Mouse (Mus musculus) kidney, adult 2 months (tissue): ENCODE measurements around the gene Zfp473. TPM values are rescaled to one million over a fixed set of nuclear protein-coding genes. Genes with fewer than 3 reads are reported as not detected.
"Not testable (repeated sequence)": the region's sequence is repeated elsewhere in the genome, so short reads cannot be mapped to it uniquely, and the experiment has no call there.

ENCODE experiments used
- DNase-seq: peaks from one replicate; pipeline ENCODE4 v3.0.0; 2021
- H3K27ac ChIP-seq: fragments of 200-500 bp; 2 replicates; pipeline ENCODE4 v1.5.1; 2012; ENCODE audit warnings: low read depth, low read length, control low read depth, inconsistent platforms; ENCODE audit not compliant: insufficient read depth
- H3K27me3 ChIP-seq: fragments of 200-500 bp; replicated peaks from 2 replicates; pipeline ENCODE4 v1.6.1; 2012; ENCODE audit warnings: mild to moderate bottlenecking, moderate library complexity, low read length, inconsistent platforms; ENCODE audit not compliant: control insufficient read depth, insufficient read depth
- H3K36me3 ChIP-seq: fragments of 200-500 bp; 2 replicates; pipeline ENCODE4 v1.6.1; 2012; ENCODE audit warnings: mild to moderate bottlenecking, moderate library complexity, low read length, inconsistent platforms; ENCODE audit not compliant: control insufficient read depth, insufficient read depth
- H3K4me1 ChIP-seq: fragments of 200-500 bp; 2 replicates; pipeline ENCODE4 v1.6.1; 2011; ENCODE audit warnings: low read length; ENCODE audit not compliant: control insufficient read depth, insufficient read depth
- H3K4me3 ChIP-seq: fragments of 200-500 bp; 2 replicates; pipeline ENCODE4 v1.5.1; 2011; ENCODE audit warnings: mild to moderate bottlenecking, low read depth, low read length, control low read depth; ENCODE audit not compliant: insufficient read depth
- CTCF ChIP-seq: fragments of 200-500 bp; conservative IDR thresholded peaks from 2 replicates; pipeline ENCODE4 v1.5.1; 2011; ENCODE audit warnings: low read depth, mild to moderate bottlenecking, control low read depth, low read length, moderate library complexity, mixed read lengths; ENCODE audit not compliant: insufficient read depth, insufficient read length
- POLR2A ChIP-seq: fragments of 200-500 bp; IDR thresholded peaks from one replicate; pipeline ENCODE4 v1.6.1; 2011; ENCODE audit warnings: low read depth, low read length, control low read depth
- WGBS: fragments of 180-500 bp; shearing (Covaris S2); methylation state at CpG from one replicate; pipeline ENCODE4 v1.1.7; 2018; 5-methylcytosine and 5-hydroxymethylcytosine counted together
- polyA plus RNA-seq: library from polyadenylated mRNA; depleted of rRNA; stranded (reverse); fragments of >200 nt; gene quantifications from 2 replicates; pipeline ENCODE4 v1.2.3, GENCODE M21; 2012; rRNA removed

The Zfp473 gene
- polyA plus RNA-seq = 0.04 and 0.09 TPM in 2 replicates

DNA sequence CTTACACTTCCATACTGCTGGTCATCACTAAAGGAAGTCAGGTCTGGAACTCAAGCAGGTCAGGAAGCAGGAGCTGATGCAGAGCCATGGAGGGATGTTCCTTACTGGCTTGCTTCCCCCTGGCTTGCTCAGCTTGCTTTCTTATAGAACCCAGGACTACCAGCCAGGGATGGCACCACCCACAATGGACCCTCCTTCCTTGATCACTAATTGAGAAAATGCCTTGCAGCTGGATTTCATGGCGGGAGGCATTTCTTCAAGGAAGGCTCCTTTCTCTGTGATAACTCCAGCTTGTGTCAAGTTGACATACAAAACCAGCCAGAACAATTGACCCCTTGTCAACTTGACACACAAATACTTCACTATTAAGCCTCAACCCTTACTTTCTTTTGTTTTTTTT is at the start of gene Zfp473:
TSS of gene Zfp473 (minus strand) at position 101 of the 400 bp plus-strand sequence.
- DNase-seq, H3K36me3 ChIP-seq, H3K4me3 ChIP-seq, H3K27ac ChIP-seq, H3K27me3 ChIP-seq, H3K4me1 ChIP-seq: not testable (repeated sequence)
- 100% methylated on average over 1 of the region's 1 CpGs for WGBS

DNA sequence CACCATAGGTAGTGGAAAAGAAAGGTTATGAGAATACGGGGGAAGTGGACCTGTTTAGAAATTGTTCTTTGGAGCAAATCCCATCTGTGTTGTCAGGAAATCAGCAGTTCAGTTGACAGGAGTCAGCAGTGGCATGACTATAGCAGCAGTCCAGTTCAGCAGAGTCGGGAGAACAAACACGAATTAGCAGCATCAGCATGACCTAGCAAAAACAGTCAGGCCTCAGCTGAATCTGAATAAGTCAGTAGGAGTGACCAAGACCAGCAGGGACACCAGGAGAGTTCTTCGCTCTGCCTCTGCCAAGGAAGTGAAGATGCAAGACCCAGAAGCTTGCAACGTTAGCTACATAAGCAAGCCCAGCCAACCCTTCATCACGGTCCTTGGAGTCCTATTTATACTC is 41.9 kb upstream of the Zfp473 start:
- DNase-seq = no peak
- 75% methylated on average over 6 of the region's 6 CpGs for WGBS
- TF ChIP-seq POLR2A (no peak), CTCF (no peak)

DNA sequence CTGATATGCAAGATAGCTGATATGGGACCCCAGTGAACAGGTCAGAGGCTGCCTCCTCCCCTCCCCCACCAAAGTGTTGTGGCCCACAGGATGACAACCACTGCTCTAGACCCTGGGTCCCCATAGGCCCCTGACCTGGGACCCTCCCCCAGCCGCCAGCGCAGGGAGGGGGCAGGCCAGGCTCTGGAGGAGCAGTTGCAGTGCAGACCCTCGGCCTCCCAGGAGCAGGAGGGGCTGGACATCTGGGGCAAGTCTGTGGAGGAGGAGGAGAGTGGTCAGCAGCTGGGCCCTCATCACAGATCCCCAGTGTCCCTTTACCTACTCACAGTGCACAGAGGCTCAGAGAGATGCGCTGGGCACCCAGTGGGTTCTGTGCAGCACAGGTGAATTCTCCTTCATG is 39.2 kb upstream of the Zfp473 start:
- no peak for TF ChIP-seq CTCF
- no peak for TF ChIP-seq POLR2A
- no peak for DNase-seq

More for the DNA sequence above, 41.9 kb upstream of the Zfp473 start:
- no peaks in the 10 kb centered on the region for H3K27me3 ChIP-seq
- H3K36me3 ChIP-seq = no peaks in the 10 kb centered on the region
- H3K27ac ChIP-seq = no peak overlapping the region
- H3K4me1 ChIP-seq = no peaks in the 10 kb centered on the region
- no peak overlapping the region for H3K4me3 ChIP-seq

DNA sequence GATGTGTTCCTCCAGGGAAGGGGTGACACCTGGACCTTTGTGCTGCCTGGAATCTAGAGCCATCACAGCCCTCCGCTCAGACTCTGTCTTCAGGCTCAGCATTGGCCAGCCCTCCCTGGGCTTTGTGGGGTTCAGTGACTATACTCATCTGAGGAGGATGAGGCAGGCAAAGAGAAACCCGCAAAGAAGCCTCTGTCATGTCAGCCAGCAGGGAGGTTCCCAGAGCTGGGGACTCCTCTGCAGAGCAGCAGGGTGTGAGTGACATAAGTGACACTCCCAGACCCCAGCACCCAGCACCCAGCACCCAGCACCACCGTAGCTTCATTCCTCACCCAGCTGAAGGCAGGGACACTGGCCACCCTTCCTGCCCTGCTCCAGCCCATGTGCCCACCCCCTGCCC is 38.7 kb upstream of the Zfp473 start:
- 72% methylated on average over 3 of the region's 3 CpGs for WGBS
- TF ChIP-seq POLR2A = no peak
- TF ChIP-seq CTCF = no peak
- no peak for DNase-seq
- Histone ChIP-seq H3K4me3 (no peak overlapping the region), H3K4me1 (no peaks in the 10 kb centered on the region), H3K36me3 (no peaks in the 10 kb centered on the region), H3K27me3 (no peaks in the 10 kb centered on the region), H3K27ac (no peak overlapping the region)

More for the DNA sequence above, 39.2 kb upstream of the Zfp473 start:
- Histone ChIP-seq H3K4me1 (no peaks in the 10 kb centered on the region), H3K27ac (no peak overlapping the region), H3K27me3 (no peaks in the 10 kb centered on the region), H3K36me3 (no peaks in the 10 kb centered on the region), H3K4me3 (no peak overlapping the region)
- WGBS = 46% methylated on average over 4 of the region's 4 CpGs

DNA sequence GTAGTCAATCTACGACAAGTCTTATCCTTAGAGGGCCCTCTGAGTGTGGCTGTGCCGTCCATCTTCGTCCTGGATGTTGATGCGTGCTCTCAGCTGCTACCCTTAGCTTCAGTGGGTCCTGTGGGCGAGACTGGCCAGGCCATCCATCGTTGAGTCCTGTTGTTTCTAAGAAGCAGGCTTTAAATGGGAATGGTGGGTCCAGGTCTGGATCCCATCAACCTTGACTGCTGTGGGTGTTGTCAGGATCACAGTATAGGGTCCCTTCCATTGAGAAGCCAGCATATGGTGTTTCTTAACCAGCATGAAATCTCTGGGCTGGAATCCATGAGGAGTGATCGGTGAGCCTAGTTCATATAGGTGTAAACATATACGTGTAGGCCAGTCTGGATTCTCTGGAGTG is 29.3 kb upstream of the Zfp473 start:
- Histone ChIP-seq H3K27me3 (no peaks in the 10 kb centered on the region), H3K4me3 (no peak overlapping the region), H3K4me1 (no peaks in the 10 kb centered on the region), H3K27ac (no peak overlapping the region), H3K36me3 (no peaks in the 10 kb centered on the region)
- WGBS = 88% methylated on average over 8 of the region's 8 CpGs
- TF ChIP-seq POLR2A (no peak), CTCF (no peak)
- no peak for DNase-seq

DNA sequence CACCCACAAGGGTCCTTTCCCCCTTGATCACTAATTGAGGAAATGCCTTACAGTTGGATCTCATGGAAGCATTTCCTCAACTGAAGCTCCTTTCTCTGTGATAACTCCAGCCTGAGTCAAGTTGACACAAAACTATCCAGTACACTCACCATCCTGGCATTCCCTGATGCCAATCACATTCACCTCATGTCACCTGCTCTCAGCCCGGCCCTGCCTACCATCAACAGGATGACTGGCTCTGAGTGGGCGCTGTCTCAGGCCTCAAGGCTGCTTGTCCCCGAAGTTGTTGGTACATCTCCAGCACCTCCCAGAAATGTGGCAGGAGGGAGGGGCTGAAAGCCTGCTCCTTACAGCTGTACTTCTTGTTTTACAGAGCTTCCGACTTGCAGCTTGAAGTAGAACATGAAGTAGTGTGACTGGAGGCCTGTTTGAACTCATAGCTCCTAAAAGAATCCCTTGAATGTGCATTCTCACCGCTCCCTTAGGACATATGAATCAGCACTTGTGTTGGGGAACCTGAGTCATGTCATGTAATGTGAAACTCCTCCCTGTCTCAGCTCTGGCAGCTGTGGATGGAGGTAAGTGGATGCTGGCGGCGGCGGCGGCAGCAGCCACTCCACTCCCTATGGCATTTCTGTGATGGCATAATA is 26.1 kb upstream of the Zfp473 start:
- 83% methylated on average over 9 of the region's 9 CpGs for WGBS
- H3K36me3 ChIP-seq = no peaks in the 10 kb centered on the region
- H3K27ac ChIP-seq = no peak overlapping the region
- H3K4me3 ChIP-seq = no peak overlapping the region
- DNase-seq = no peak
- H3K27me3 ChIP-seq = no peaks in the 10 kb centered on the region
- no peaks in the 10 kb centered on the region for H3K4me1 ChIP-seq
- TF ChIP-seq POLR2A (no peak), CTCF (no peak)

DNA sequence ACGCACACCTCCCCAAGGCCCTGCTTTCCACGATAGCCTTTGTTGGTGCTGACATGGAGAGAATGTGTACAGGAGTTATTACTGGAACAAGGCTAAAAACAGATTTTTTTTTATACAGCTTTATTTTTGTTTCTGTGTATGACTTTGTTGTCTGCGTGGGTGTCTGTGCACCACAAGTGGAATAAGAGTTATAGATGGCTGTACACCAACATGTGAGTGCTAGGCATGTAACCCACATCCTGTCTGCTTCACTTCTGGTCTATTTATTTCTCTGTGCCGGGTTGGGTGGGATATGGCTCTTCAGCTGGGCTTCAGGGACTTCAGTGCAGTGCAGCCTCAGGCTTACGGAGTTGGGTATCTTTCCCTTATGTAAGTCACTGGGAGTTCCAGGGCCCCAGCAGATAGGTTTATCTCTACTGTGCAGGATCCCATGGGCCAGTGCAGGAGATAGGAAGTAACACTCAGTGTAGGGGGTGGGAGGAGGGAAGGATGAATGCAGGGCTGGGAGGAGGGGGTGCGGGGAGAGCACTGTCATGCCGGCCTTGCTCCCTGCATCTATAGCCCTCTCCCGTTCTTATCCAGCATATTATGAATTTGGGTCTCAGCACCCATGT is 21.8 kb upstream of the Zfp473 start:
- H3K4me3 ChIP-seq = no peak overlapping the region
- TF ChIP-seq POLR2A = no peak
- TF ChIP-seq CTCF = no peak
- no peak overlapping the region for H3K27ac ChIP-seq
- WGBS = 89% methylated on average over 8 of the region's 8 CpGs
- DNase-seq = no peak
- peaks cover 2% of the 10 kb centered on the region for H3K36me3 ChIP-seq
- H3K27me3 ChIP-seq = no peaks in the 10 kb centered on the region
- no peaks in the 10 kb centered on the region for H3K4me1 ChIP-seq
